Mouse (Mus musculus): ENCODE measurements at regions not wholly inside any gene's neighbourhood (a gene's known extent, or its start where the extent isn't known, plus 50 kb on each side); places are given as distances from the start of the nearest gene placed in this dataset.
"Not testable (repeated sequence)": the region's sequence is repeated elsewhere in the genome, so short reads cannot be mapped to it uniquely, and the experiment has no call there.

DNA sequence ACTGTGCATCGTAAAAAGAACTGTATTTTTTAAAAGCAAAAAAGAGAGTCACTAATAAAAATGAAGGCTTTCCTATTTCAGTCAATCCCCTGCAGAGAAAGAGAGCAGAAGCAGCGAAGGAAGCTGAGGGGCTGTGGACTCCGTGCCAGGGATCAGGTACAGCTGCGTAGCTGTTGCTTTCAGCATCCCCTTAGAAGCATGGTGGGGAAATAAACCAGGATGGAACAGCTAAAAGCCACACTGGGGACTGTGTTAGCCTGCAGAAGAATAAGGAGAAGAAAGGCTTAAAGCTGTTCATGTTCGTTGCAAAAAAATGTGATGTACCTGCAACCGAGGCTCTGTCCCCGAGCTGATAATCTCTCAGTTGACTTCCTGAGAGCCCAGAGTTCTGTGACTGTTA is 1302.6 kb upstream of the Sel1l start:
- no peak for DNase-seq (ENCODE audit: low read depth)

DNA sequence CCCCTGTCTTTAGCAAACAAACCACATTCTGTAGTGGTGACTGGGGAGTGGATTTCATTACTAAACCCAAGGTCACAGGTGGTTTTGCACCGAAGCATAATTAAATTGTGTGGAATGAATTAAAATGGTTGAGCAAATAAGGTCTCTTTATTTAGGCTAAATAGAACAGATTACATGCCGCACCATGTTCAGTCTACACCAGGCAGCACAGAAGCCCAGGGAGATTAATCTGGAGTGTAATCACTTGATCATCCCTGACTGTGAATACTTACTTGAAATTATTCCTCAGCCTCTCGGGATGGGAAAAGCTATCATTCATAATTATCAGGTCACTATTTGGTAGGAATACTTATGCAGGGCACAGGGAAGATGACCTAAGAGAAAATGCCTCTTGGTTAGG is 1293.3 kb upstream of the Sel1l start:
- DNase-seq (ENCODE audit: low read depth), result no peak

DNA sequence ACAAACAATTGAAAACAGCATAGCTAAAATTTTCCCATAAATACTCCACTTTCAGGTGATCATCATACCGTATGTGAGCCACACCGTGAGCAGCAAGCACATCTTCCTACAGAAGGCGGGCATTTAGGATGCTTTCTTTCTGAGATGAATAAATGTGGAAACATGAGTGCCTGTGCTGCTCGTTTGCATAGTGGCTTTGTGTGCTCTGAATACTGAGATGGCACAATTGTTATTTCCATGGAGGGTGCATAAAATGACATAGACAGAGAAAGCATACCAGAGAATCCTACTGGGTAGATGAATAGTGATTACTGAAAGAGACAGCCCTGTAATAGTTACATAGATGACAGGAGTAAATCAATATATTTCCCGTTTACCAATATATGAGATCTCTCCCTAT is 1287.4 kb upstream of the Sel1l start:
- DNase-seq (ENCODE audit: low read depth), result no peak

DNA sequence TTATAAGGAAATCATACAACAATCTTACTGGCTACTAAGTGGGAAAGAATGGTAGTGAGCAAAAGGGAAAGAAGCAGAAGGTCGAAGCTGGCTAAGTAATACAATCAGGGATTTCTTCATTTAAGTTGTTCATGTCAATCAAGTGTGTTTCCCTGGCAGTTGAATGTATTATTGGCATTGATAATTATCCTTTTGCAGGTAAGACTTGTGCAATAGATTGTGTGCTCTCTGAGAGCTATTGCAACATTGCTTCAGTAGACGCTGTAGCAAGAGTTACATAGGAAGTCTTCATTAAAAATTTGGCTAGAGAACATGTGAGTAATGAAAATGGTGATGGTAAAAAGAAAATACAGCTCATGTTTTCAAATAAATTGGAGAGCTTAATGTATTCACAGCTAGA is 1273.3 kb upstream of the Sel1l start:
- DNase-seq (ENCODE audit: low read depth), result no peak

DNA sequence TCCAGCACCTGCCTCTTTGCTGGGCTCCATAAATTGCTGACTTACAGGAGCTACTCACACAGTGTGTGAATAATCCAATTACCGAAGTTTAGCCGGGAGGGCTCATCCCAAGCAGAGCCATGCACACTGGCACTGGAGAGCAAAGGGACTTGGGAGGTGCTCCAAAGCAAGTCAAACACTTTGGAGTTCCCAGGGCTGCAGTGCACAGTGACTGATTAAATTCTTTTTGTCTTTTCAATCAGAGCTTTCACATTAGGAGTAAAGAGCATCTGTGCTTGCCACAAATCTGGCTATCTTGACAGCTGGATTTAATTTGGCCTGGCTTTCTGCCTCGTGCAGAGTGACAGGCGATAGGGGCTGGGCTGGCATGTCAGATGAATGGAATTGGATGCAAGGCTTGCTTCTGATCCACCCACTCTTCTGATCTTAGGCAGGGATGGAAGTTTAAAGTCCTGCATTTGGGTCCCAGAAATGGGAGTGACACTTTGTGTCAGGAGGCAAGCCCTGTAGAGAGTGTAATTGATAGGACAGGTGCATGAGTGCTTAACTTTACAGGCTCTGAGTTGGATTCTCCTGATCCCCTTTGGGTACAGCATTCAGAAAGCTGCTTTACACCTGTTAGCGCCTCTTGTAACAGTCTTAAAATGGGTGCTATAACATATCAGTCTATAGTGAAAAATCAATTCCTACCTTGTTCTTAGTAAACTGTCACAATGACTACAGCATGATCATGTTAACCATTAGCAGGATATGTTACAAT is 1239.3 kb upstream of the Sel1l start:
- no peak for DNase-seq (ENCODE audit: low read depth)

DNA sequence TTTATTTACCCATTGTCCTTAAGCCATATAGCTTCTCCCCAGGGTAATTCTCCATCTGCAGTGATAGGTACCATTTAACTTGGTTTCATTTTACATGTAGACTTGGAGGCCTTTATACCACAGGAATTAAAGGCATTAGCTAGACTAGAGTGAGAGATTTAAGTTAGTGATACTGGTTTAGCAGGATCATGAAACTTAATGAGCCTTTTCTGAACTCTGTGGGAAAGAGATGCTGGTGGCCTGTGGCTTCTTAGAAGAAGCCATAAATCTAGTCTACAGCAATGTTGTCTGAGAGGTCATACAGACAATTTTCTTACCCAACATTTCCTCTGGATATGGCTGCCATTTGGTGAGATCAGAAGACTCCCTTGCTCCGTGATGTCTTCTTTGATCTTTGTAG is 1214.9 kb upstream of the Sel1l start:
- no peak for DNase-seq (ENCODE audit: low read depth)

DNA sequence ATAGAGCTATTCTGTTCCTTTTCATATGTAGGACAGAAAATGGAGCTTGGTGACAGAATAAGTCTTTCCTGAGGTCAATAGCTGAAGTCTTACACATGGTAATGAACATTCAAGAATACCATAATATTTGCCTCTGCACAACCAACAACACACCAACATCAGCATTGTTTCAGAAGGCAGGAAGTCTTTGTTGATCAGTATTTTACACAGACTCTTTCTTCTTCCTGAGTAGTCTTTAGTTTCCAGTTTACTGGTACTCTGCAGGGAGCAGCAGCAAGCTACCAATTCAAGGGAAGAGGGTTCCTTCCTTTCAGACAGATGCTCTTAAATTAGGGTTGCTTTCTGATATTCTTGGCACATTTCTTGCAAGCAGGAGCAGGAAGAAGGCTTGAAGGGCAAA is 1170.7 kb upstream of the Sel1l start:
- DNase-seq (ENCODE audit: low read depth), result no peak

DNA sequence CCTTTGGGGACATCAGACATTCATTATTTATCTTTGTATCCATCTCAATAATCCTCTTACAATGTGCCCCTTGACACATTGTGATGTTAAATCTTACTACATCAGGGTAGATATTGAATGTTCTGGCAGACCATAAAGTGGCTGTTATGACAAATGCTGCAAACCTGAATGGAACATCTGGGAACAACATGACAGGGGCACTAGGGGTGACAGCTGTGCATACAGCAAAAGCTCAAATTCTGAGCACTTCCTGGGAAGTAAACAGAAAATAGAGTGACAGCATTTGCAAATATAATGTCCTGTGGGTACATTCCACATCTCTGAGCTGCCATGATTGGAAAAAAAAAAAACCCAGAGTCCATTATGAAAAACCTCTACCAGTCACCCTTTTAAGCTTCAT is 1162.6 kb upstream of the Sel1l start:
- no peak for DNase-seq (ENCODE audit: low read depth)

DNA sequence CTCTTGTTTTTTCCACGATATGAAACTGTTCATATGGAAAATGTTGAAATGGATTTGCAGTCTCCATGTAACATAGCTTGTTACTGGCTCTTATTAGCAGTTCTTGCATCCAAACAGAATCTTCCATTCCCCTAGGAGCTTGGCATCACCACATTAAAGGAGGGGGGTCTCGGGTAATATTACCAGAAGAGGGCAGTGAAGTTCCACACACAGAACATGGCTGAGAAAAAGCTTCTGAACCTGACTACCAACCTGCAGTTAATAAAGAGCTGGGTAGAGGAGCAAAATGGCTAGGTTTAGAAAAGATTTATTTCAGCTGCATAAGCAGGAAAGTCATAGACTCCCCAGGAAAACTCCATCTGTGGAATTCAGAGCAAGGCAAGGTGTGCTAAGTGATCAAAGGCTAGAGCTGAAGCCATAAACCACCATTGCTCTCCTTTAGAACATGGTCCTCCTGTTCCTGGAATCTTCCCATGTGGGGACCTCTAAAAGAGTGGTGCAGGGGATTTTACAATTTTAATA is 1157.9 kb upstream of the Sel1l start:
- DNase-seq (ENCODE audit: low read depth), result no peak

DNA sequence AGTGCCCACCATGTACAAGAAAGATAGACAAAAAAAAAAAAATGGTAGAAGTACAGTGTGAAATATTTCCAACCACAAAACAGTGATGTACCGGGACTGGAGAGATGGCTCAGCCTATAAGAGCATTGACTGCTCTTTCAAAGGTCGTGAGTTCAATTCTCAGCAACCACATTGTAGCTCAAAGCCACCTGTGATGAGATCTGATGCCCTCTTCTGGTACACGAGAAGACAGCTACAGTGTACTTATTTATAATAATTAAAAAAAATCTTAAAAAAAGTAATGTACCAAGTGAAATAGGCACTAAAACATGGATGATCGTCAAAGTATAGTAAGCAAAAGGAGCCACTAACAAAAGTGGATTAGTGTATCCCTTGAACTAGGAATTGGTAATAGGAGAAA is 1154.2 kb upstream of the Sel1l start:
- no peak for DNase-seq (ENCODE audit: low read depth)

DNA sequence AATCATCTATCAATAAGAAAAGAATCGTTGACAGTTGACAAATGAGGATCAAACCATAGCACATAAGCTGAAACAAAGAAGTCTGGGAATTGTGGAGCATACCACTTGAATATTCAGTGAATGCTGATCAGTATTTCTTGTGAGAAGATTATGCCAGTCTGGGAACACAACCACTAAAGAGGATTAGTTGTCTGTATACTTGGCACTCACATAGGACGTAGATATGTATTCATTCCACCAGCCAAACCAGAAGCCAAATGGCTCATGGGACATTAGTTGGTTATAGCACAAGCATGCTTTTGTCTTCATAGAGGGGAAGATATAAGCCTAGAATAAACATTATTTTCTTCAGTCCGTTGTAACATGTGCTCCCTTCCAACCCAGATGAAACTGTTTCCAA is 1126.7 kb upstream of the Sel1l start:
- DNase-seq (ENCODE audit: low read depth), result no peak

DNA sequence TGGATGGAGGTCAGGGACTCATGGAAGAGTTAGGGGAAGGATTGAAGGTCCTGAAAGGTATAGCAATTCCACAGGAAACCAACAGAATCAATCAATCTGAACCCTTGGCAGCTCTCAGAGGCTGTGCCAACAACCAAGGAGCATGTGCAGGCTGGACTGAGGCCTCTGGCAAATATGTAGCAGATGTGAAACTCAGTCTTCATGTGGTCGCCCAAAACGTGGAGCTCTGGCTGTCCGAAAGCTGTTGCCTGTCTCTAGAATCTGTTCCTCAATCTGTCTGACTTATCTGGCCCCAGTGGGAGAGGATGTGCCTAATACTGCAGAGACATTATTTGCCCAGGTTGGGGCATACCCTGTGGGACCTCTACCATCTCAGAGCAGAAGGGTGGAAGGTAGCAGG is 1095.4 kb upstream of the Sel1l start:
- no peak for DNase-seq (ENCODE audit: low read depth)

DNA sequence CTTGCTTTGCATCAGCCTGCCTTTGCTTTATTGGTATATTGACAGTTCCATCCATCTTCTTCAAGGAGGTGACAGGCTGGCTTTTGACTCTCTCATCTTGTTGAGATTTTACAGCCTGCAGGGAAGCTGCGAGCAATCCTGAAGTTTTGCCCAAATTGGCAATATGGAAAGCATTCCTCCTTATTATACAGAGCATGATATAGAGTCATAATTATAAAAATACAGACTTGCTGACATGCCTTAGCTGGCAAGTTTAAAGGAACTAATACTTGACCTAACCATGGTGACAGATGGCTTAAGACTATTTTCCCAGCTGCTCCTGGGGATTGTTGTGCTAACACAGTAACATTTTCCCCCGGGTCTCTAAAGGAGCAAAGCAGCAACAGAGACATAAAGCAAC is 1078.6 kb upstream of the Sel1l start:
- no peak for DNase-seq (ENCODE audit: low read depth)

DNA sequence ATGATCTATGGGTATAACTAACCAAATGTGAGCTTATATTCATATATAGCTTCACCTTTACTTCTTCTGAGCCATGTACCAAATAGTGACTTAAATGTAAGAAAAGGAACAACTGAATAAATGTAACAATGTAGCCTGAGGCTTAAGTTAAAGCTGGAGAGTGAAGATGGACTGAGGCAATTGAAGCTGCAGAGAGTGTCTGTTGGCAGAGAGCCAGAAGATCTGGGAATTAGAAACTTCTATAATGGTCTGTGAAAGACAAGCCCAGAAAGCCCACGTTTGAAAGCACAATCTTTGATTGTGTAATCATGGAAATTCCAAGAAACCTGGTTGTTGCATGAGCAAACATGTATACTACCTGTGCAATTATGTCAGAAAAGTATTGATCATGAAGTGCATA is 1078.0 kb upstream of the Sel1l start:
- no peak for DNase-seq (ENCODE audit: low read depth)

DNA sequence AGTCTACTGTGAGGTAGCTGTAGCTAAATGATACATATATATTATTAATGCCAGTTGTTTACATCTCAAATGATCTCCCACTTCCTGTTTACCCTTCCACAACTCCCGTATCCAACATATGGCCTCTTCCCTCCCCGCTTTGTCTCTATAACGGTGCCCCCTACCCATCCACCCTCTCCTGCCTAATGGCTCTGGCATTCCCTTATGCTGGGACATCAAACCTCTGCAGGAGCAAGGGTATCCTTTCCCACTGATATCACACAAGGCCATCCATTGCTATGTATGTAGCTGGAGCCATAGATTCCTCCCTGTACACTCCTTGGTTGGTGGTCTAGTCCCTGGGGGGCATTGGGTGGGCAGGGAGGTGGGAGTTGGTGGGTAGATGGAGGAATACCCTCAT is 1071.0 kb upstream of the Sel1l start:
- DNase-seq (ENCODE audit: low read depth), result no peak

DNA sequence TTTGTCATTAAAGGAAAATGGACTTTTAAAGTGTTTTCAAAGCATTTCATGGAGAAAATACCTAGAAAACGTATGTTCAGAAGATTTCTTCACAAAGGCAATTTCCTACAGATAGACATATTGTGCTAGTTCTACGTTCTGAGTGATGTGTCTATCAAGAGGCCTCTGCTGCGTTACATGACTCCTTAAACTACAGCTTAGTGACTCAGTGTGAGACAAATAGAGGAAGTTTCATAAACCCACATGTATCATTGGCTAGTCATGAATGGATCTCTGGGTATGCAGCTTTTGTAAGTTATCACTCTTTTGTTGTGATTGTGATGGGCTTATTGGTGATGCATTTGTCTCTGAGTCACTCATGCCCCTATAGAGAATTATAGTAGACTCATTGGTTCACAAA is 1067.3 kb upstream of the Sel1l start:
- DNase-seq (ENCODE audit: low read depth), result no peak

DNA sequence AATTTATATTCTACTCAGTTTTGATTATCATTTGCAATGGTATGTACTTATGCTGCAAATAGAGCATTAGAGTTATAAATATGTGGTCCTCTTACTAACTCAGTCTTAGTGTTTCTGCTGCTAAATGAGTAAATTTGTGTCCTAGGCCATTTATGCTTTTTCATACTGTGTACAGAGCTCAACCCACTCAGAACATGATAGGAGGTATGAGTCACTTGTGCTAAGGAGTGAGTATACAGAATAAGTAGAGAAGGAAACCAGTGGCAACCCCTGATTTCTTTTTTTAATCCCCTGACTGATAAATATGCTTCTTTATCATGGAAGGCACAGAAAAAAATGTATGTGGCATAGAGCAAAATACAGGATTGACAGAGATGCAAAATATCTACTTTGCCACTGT is 1066.8 kb upstream of the Sel1l start:
- no peak for DNase-seq (ENCODE audit: low read depth)

DNA sequence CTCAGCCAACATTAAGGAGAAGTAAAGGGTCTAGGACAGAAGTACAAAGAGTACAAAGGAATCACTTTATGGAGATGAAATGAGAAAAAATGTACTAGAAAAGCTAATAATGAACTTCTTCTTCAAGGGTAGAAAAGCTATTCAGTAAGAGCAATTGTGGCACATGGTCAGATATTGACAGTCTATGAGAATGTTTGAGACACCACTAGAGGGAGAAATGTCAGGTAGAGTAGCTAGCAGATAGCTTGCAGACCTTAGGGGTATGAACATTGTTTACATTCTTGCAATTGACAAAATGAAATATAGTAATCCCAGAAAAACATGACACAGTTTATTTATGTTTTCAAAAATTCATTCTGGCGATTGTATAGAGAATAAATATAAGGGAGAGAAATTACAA is 1066.2 kb upstream of the Sel1l start:
- no peak for DNase-seq (ENCODE audit: low read depth)

DNA sequence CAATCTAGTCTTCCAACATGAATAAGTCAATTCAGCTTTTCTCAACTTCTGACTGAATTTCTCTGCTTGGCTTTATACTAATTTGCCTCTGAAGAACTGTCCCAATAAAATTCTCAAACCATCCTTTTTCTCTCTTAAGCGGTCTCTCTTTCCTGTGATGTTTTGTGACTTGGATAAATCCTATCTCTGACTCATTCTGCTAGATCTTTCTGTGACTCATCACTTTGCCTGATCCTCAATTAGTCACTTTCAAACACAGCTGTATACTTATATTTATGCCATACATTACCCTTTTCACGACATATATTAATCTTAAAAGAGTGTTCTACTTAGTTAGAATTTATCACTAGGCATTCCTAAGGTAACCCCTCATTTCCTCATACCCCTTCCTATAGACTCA is 1055.4 kb upstream of the Sel1l start:
- DNase-seq (ENCODE audit: low read depth), result no peak

DNA sequence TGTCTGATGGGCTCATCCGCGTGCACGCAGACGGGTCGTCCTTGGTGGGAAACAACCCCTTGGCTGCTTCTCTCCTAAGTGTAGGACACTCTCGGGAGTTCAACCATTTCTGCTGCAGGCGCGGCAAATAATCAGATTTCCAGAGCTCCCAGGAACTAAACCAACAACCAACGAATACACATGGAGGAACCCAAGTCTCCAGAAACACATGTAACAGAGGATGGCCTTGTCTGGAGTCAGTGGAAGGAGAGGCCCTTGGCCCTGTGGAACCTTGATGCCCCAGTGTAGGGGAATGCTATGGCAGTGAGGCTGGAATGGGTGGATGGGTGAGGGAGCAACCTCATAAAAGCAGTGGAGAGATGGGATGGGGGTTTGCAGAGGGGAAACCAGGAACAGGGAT is 1043.4 kb upstream of the Sel1l start:
- DNase-seq (ENCODE audit: low read depth), result no peak

DNA sequence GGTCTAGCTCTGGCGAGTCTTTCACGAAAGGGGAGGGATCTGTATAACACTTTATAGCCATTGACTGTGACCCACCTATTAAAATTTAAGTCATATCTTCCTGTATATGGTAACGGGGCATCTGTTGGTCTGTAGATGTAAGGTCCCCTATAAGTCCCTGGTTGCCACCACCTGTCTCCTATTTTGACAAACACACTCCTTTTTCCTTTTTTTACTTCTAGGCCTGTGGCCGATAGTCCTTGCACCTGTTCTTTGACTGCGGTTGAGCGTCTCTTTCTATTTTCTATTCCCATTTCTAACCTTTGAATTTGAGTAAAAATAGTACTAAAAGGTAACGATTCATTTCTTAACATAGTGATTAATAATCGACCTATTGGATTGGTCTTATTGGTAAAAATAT is 1042.7 kb upstream of the Sel1l start:
- DNase-seq (ENCODE audit: low read depth), result not testable (repeated sequence)

DNA sequence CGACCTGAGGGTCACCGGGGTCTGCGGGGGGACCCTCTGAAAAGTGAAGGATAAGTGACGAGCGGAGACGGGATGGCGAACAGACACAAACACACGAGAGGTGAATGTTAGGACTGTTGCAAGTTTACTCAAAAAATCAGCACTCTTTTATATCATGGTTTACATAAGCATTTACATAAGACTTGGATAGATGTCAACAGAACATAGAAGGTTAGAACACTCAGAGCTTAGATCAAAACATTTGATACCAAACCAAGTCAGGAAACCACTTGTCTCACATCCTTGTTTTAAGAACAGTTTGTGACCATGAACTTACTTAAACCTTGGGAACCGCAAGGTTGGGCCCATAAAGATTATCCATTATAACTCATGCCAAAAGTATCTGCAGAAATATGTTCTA is 1042.2 kb upstream of the Sel1l start:
- not testable (repeated sequence) for DNase-seq (ENCODE audit: low read depth)

DNA sequence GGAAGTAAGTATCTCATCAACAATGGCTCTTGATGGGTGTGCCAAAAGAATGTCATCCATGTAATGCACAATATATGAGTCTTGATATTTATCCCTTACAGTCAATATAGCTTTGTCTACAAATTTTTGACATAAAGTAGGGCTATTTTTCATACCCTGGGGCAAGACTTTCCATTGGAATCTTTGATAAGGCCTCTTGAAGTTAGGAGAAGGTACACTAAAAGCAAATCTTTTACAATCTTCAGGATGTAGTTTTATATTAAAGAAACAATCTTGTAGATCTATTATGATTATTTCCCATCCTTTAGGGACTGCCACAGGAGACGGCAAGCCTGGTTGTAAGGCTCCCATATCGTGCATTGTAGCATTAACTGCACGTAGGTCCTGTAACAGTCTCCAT is 1038.8 kb upstream of the Sel1l start:
- DNase-seq (ENCODE audit: low read depth), result no peak

DNA sequence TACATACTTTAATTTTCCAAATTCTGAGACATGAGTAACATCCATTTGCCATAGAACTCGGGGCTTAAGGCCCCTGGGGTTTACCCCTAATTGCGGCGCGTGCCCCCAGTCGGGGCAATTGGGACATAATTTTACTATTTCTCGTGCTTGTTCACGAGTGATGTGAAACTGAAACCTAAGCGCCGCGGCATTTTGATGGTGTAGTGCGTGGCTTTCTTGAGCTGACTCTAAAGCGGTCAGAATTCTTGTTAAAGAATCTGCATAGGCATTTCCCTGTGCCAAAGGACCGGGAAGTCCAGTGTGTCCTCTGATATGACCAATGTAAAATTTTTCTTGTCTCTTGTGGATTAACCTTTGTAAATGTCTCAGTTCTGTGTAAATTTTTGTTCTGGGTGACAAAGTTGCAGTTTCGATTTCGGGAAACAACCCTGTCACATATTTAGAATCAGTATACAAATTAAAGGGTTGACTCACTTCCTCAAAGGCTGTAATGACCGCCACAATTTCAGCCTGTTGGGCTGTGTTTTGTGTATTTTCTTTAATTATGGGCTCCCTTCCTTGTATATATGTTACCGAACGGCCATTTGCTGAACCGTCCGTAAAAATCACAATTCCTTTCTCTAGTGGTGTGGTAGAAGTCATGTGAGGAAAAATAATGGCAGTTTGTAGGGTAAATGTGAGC is 1037.6 kb upstream of the Sel1l start:
- not testable (repeated sequence) for DNase-seq (ENCODE audit: low read depth)
